Mouse (Mus musculus) small intestine, adult 2 months (tissue): ENCODE measurements around the gene Ndufa3.

Experiments
- CTCF ChIP-seq: fragments of 200-500 bp; IDR thresholded peaks from 2 replicates; pipeline ENCODE4 v1.5.1; 2012; ENCODE audit warnings: low read depth, mild to moderate bottlenecking, control low read depth, inconsistent platforms, low read length, moderate library complexity, mixed read lengths; ENCODE audit not compliant: insufficient replicate concordance, insufficient read length; ENCODE audit errors: extremely low read depth
- POLR2A ChIP-seq: fragments of 200-500 bp; IDR thresholded peaks from 2 replicates; pipeline ENCODE4 v1.6.1; 2012; ENCODE audit warnings: low read depth, mild to moderate bottlenecking, control low read depth, inconsistent platforms, low read length, moderate library complexity

DNA sequence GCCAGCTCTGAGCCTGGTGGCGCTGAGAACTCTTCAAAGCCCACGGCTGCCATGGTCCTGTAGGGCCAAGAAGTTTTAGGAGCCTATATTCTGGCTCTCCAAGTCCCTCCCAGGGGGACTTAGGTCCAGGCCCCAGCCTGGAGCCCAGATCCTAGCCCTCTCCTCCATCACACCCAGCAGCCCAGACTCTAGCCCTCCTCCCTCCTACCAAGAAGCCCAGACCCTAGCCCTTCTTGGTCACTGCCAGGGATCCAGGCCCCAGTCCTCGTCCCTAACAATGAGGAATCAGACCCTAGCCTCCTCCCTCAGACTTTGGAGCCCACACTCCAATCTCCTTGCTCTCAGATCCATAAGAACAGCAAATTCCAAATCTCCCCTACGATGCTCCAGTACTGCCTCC, 11.9 kb downstream of the Ndufa3 start:
- TF ChIP-seq POLR2A (no peak), CTCF (no peak)
